Mouse (Mus musculus) right cerebral cortex, postnatal 10 days (tissue): ENCODE results near the gene Vmn1r111.
"Not testable (repeated sequence)": the region's sequence is repeated elsewhere in the genome, so short reads cannot be mapped to it uniquely, and the experiment has no call there.

ENCODE experiments used
- DNase-seq, 2 experiments: peaks; one replicate each; pipeline ENCODE4 v3.0.0; 2021; ENCODE audit warnings: low spot score in 2 of 2

Vmn1r111 gene

GRCm38 (mm10) chr7:20703116-20703515 is at the start of gene Vmn1r111:
Gene Vmn1r111 (minus strand): TSS chr7:20703216.
- not testable (repeated sequence) for DNase-seq

DNA sequence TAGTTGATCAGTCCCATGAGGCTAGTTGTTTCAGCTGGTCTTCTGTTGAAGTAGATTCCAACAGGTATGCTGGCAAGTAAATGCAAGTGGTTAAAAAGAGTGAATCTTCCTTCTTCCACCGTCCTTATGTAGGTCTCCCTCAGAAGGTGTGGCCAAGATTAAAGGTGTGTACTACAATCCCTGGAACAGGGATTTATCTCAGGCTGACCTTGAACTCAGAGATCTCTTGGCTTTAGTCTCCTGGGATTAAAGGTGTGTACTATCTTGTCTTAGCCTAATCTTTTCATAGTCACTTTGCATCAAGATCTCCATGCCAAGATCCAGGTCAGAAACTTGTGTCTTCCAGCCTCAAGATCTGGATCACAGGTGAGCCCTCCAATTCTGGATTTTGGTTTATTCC is 27.5 kb upstream of the Vmn1r111 start, which contains the start of gene Gm10668:
Gm10668 (minus strand) TSS at position 101 of the 400 bp plus-strand sequence.
- not testable (repeated sequence) for DNase-seq

- not testable (repeated sequence) for DNase-seq
These were observed 34.4 kb downstream of the Vmn1r111 start, which contains the start of gene Vmn1r107 for GRCm38 (mm10) chr7:20668618-20669017. Gene Vmn1r107 (plus strand): TSS chr7:20668918.
